Mouse (Mus musculus) limb, embryonic 10.5 days (tissue): ENCODE data around the gene Ppm1m. TPM values are rescaled to one million over a fixed set of nuclear protein-coding genes. Genes with fewer than 3 reads are reported as not detected.

ENCODE experiments used
- DNase-seq: peaks from one replicate; pipeline ENCODE4 v3.0.0-alpha.2; 2017; ENCODE audit warnings: low spot score
- H3K27ac ChIP-seq: fragments of 300-500 bp; sonication (generic); 2 replicates; pipeline ENCODE4 v1.5.1; 2016; ENCODE audit warnings: mild to moderate bottlenecking
- H3K27me3 ChIP-seq: fragments of 300-500 bp; sonication (generic); 2 replicates; pipeline ENCODE4 v1.6.1; 2016; ENCODE audit warnings: low read depth, mild to moderate bottlenecking; ENCODE audit not compliant: poor library complexity, severe bottlenecking
- H3K36me3 ChIP-seq: fragments of 300-500 bp; sonication (generic); 2 replicates; pipeline ENCODE4 v1.6.1; 2016; ENCODE audit warnings: mild to moderate bottlenecking, moderate library complexity
- H3K4me1 ChIP-seq: fragments of 300-500 bp; sonication (generic); 2 replicates; pipeline ENCODE4 v1.6.1; 2016
- H3K4me3 ChIP-seq: fragments of 300-500 bp; sonication (generic); 2 replicates; pipeline ENCODE4 v1.5.1; 2016; ENCODE audit warnings: mild to moderate bottlenecking, moderate library complexity
- H3K9me3 ChIP-seq: fragments of 300-500 bp; sonication (generic); replicated peaks from 2 replicates; pipeline ENCODE4 v1.6.1; 2016; ENCODE audit warnings: mild to moderate bottlenecking
- WGBS: fragments of 180-500 bp; shearing (Covaris S2); methylation state at CpG from one replicate; pipeline ENCODE4 v1.1.7; 2016; 5-methylcytosine and 5-hydroxymethylcytosine counted together
- polyA plus RNA-seq: library from polyadenylated mRNA; unstranded; fragments of >200 nt; fragmentation: Nextera tagmentation; extraction: Ambion mirVana; gene quantifications from 2 replicates; pipeline ENCODE4 v1.2.1, GENCODE M21; 2016

Gene Ppm1m
- 53.1 and 57.5 TPM in 2 replicates for polyA plus RNA-seq

- 41% methylated on average over 18 of the region's 18 CpGs for WGBS
- peak within 1 kb of the TSS; percentile 81 for H3K4me3 ChIP-seq
- H3K9me3 ChIP-seq: no peaks in the 10 kb centered on the region
- H3K4me1 ChIP-seq: peaks cover 59% of the 10 kb centered on the region
- DNase-seq: no peak
- peak within 1 kb of the TSS; percentile 92 for H3K27ac ChIP-seq
- no peaks in the 10 kb centered on the region for H3K27me3 ChIP-seq
- H3K36me3 ChIP-seq: peaks cover 37% of the 10 kb centered on the region
Observed at GRCm38 (mm10) chr9:106199535-106200272, at the start of gene Ppm1m. Ppm1m (minus strand) TSS chr9:106199746.

DNA sequence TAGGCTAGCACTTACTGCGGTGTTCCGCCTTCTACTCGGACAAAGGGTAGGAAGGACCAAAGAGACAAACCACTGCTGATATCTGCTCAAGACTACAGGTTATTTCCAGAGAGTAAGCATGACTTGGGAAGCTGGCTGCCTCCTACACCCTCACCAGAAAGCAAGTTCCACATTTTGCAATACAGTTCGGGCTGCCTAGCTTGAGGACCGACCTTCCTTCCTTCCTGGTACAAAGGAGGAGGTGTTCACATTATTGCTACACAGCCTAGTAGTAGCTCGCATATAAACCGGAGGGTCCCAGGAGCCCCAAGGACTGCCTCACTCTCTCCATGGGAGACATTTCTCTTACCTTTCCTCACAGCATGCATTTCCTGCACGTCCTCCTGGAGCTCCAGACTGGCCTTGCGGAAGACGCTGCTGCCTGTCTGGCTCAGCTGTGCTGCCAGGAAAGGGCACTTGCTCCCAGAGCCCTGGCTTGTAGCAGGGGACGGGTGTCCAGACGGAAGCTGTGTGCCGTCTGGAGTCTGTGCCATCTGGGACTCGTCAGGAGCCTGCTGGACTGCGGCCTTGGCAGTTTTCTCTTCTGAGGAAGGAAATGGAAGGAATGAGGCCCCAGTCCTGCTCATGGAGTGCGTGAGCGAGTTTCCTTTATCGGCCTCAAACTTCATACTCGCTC, 43.4 kb upstream of the Ppm1m start:
- DNase-seq: peak; percentile 46
- Histone ChIP-seq H3K4me1 (peaks cover 29% of the 10 kb centered on the region), H3K36me3 (peaks cover 64% of the 10 kb centered on the region), H3K4me3 (no peak overlapping the region), H3K9me3 (no peaks in the 10 kb centered on the region), H3K27me3 (no peaks in the 10 kb centered on the region), H3K27ac (peak overlapping the region; percentile 76)
- whole genome bisulfite sequencing: 62% methylated on average over 19 of the region's 19 CpGs

GRCm38 (mm10) chr9:106241541-106242164, 42.1 kb upstream of the Ppm1m start:
- WGBS: 92% methylated on average over 10 of the region's 10 CpGs
- Histone ChIP-seq H3K9me3 (no peaks in the 10 kb centered on the region), H3K27me3 (no peaks in the 10 kb centered on the region), H3K36me3 (peaks cover 77% of the 10 kb centered on the region), H3K27ac (no peak overlapping the region), H3K4me1 (peaks cover 19% of the 10 kb centered on the region), H3K4me3 (no peak overlapping the region)
- DNase-seq: no peak

DNA sequence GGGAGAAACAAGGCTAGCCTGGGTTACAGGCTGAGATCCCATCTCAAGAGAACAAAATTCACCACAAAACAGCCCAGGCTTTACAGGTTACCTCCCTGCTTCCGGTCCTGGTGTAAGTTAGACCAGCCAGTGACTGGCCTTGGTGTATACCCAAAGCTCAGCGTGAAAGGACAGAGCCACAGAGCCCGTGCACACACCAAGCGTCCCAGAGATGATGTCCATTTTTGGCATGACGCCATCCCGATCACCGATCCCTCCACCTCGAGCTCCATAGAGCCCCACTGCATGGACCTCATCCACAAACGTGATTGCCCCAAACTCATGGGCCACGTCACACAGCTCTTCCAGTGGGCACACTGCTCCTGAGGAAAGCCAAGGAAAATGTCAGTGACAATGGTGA, 38.3 kb upstream of the Ppm1m start:
- no peaks in the 10 kb centered on the region for H3K27me3 ChIP-seq
- DNase-seq: no peak
- H3K27ac ChIP-seq: no peak overlapping the region
- peaks cover 100% of the 10 kb centered on the region for H3K36me3 ChIP-seq
- H3K4me3 ChIP-seq: no peak overlapping the region
- peaks cover 6% of the 10 kb centered on the region for H3K4me1 ChIP-seq
- H3K9me3 ChIP-seq: no peaks in the 10 kb centered on the region
- 93% methylated on average over 10 of the region's 10 CpGs for WGBS

GRCm38 (mm10) chr9:106237401-106237800, 37.9 kb upstream of the Ppm1m start:
- H3K9me3 ChIP-seq: no peaks in the 10 kb centered on the region
- WGBS: 88% methylated on average over 8 of the region's 8 CpGs
- peaks cover under 1% of the 10 kb centered on the region; the same call in 1 of the 2 replicates for H3K4me1 ChIP-seq
- H3K27me3 ChIP-seq: no peaks in the 10 kb centered on the region
- DNase-seq: no peak
- H3K27ac ChIP-seq: no peak overlapping the region
- no peak overlapping the region for H3K4me3 ChIP-seq
- H3K36me3 ChIP-seq: peaks cover 100% of the 10 kb centered on the region

DNA sequence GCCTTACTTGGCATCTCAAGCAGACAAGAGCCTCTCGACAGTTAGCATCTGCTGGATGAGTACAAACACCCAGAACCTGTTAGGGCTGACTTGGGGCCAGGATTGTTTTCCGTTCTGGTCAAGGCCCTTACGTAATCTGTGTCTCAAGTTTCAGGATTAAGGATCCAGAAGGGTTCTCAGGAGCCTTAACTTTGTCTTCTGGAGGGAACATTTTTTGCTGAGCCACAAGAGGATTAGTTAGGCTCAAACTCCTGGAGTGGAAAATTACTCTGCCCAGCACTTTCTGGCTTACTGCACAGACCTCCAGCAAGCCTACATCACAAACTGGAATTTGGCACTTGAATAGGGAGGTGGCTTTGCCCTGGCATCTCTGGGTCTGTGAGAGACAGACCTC, 37.3 kb upstream of the Ppm1m start:
- no peak overlapping the region for H3K27ac ChIP-seq
- H3K27me3 ChIP-seq: no peaks in the 10 kb centered on the region
- no peak for DNase-seq
- H3K4me3 ChIP-seq: no peak overlapping the region
- H3K4me1 ChIP-seq: no peaks in the 10 kb centered on the region
- 87% methylated on average over 3 of the region's 3 CpGs for WGBS
- H3K36me3 ChIP-seq: peaks cover 99% of the 10 kb centered on the region
- no peaks in the 10 kb centered on the region for H3K9me3 ChIP-seq

GRCm38 (mm10) chr9:106236156-106236817, 36.7 kb upstream of the Ppm1m start:
- Histone ChIP-seq H3K27ac (no peak overlapping the region), H3K4me3 (no peak overlapping the region), H3K9me3 (no peaks in the 10 kb centered on the region), H3K36me3 (peaks cover 94% of the 10 kb centered on the region), H3K4me1 (no peaks in the 10 kb centered on the region), H3K27me3 (no peaks in the 10 kb centered on the region)
- WGBS: 93% methylated on average over 23 of the region's 23 CpGs
- DNase-seq: no peak

DNA sequence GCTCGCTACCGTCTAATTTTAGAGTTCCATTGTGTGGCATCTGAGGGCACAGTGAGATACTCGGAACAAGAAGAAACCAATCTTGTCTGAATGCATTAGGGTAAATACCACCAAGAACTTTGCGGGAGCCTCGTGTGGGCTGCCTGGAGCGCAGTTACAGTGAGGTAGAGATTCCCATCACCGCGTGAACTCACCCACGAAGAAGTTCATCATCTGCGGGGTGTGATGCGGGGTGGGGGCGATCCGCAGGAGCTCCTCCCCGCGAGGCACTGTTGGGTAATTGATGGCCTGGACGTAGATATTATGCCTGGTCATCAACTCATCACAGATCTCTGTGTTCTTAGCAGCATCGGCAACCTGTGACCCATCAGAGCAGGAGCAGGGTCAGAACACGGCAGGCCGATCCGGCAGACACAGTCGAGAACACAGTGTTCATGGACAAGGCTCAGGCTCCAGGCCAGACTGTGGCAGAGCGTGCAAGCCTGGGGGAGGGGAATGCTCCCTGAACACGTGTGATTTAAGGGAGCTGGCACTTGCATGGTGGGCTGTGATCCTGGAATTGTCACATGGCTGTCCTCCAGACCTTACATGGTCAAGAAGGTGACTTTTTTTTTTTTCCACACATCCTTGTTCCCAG, 35.8 kb upstream of the Ppm1m start:
- DNase-seq: no peak
- H3K4me3 ChIP-seq: no peak overlapping the region
- peaks cover 84% of the 10 kb centered on the region for H3K36me3 ChIP-seq
- H3K9me3 ChIP-seq: no peaks in the 10 kb centered on the region
- no peaks in the 10 kb centered on the region for H3K27me3 ChIP-seq
- H3K27ac ChIP-seq: no peak overlapping the region
- WGBS: 93% methylated on average over 23 of the region's 23 CpGs
- H3K4me1 ChIP-seq: no peaks in the 10 kb centered on the region

DNA sequence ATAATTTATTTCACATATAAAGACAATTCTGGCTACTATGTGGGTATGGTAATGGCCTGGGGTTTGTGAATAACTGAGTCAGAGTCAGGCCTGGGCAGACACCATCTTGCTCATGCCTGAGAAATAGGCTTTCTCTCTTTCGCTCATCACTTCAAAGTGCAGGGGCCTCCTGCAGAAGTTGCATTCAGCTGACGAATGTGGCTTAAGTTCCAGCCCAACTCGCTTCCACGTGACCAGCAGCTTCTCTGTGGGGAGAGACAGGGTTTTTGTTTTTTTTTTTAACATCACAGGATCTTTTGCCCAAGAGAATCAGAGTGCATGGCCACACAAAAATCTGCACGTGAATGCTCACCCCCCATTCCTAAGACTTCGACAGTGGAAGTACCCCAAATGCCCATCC, 34.4 kb upstream of the Ppm1m start:
- DNase-seq: no peak
- H3K9me3 ChIP-seq: no peaks in the 10 kb centered on the region
- no peak overlapping the region for H3K4me3 ChIP-seq
- WGBS: 78% methylated on average over 6 of the region's 6 CpGs
- H3K4me1 ChIP-seq: no peaks in the 10 kb centered on the region
- no peak overlapping the region for H3K27ac ChIP-seq
- no peaks in the 10 kb centered on the region for H3K27me3 ChIP-seq
- H3K36me3 ChIP-seq: peaks cover 70% of the 10 kb centered on the region

GRCm38 (mm10) chr9:106232956-106233355, 33.4 kb upstream of the Ppm1m start:
- 90% methylated on average over 3 of the region's 3 CpGs for WGBS
- peaks cover 61% of the 10 kb centered on the region for H3K36me3 ChIP-seq
- H3K27ac ChIP-seq: no peak overlapping the region
- H3K9me3 ChIP-seq: no peaks in the 10 kb centered on the region
- no peak for DNase-seq
- H3K27me3 ChIP-seq: no peaks in the 10 kb centered on the region
- H3K4me3 ChIP-seq: no peak overlapping the region
- no peaks in the 10 kb centered on the region for H3K4me1 ChIP-seq

- H3K4me3 ChIP-seq: no peak overlapping the region
- H3K9me3 ChIP-seq: no peaks in the 10 kb centered on the region
- peaks cover 49% of the 10 kb centered on the region for H3K36me3 ChIP-seq
- peaks cover 3% of the 10 kb centered on the region for H3K27me3 ChIP-seq
- no peak overlapping the region for H3K27ac ChIP-seq
- 79% methylated on average over 4 of the region's 4 CpGs for WGBS
- no peaks in the 10 kb centered on the region for H3K4me1 ChIP-seq
- DNase-seq: no peak
Observed at GRCm38 (mm10) chr9:106231816-106232215, 32.3 kb upstream of the Ppm1m start.

DNA sequence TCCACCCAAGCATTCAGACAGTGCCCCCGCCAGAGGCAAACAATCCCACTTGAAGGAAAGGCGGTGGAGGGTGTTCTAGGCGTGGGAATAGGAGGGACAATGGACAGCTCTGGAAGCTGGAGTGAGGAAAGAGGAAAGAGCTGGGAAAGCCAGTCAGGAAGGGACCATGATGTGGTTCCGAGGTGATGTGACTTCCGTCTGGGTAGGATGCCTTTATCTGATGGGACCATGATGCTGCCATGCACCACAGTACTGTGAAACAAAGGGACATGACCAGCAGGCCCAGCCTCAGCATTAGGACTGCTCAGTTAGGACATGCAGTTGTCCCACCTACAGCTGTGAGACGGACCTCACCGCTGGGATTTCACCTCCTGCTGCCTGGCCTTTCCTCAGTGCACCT, 31.7 kb upstream of the Ppm1m start:
- WGBS: 88% methylated on average over 7 of the region's 7 CpGs
- peaks cover 5% of the 10 kb centered on the region for H3K4me1 ChIP-seq
- H3K27me3 ChIP-seq: peaks cover 9% of the 10 kb centered on the region
- H3K27ac ChIP-seq: no peak overlapping the region
- DNase-seq: peak; percentile 28
- no peak overlapping the region for H3K4me3 ChIP-seq
- H3K36me3 ChIP-seq: peaks cover 43% of the 10 kb centered on the region
- H3K9me3 ChIP-seq: no peaks in the 10 kb centered on the region
